Mouse (Mus musculus): ENCODE data around the gene Zfp652.
"Not testable (repeated sequence)": the region's sequence is repeated elsewhere in the genome, so short reads cannot be mapped to it uniquely, and the experiment has no call there.

- not testable (repeated sequence) for TF ChIP-seq CTCF (IDR thresholded peaks at IDR 0.05; ENCODE audit: extremely low read depth, insufficient read depth, insufficient read length, insufficient replicate concordance); POLR2A (IDR thresholded peaks at IDR 0.05; ENCODE audit: low read depth, low read length)
These were observed 42.7 kb downstream of the Zfp652 start for GRCm38 (mm10) chr11:95755137-95755536.
